Mouse (Mus musculus): ENCODE measurements at regions not wholly inside any gene's neighbourhood (a gene's known extent, or its start where the extent isn't known, plus 50 kb on each side); places are given as distances from the start of the nearest gene placed in this dataset.

DNA sequence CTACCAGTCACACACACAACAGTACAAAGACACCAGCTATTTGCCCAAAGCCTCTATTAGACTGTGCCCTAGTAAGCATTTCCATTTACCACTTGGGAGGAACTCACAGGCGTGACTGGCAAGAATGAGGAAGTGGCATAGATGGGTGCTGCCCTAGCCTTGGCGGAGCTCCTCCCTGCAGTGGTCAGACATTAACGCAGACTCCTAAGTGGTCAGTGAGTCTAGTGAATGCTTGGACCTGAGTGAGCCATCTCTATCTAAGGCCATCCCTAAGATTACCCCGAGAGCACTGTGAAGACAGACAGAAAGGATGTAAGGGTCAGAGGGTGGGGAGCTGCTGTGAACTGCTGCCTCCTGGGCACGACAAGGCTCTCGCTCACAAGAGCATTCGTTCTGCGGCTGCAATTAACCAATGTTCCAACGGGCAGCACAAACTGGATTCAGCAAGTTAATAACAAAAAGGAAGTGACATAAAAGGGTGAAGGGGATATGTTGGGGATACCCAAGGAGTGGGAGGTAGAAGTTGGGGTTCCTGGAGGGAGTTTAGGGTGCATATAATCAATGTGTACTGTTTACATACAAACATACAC is 206.0 kb upstream of the Smim15 start:
- H3K4me2 ChIP-seq = no peak overlapping the region
- no peaks in the 10 kb centered on the region for H3K27me3 ChIP-seq
- no peaks in the 10 kb centered on the region for H3K9me3 ChIP-seq
- WGBS = 67% methylated on average over 9 of the region's 9 CpGs
- H3K36me3 ChIP-seq = no peaks in the 10 kb centered on the region
- ATAC-seq (ENCODE audit: low FRiP score, low read depth) = no peak
- H3K4me3 ChIP-seq = no peak overlapping the region
- no peak overlapping the region for H3K9ac ChIP-seq
- peaks cover 43% of the 10 kb centered on the region for H3K4me1 ChIP-seq (replicated peaks)
- H3K27ac ChIP-seq (replicated peaks) = no peak overlapping the region

DNA sequence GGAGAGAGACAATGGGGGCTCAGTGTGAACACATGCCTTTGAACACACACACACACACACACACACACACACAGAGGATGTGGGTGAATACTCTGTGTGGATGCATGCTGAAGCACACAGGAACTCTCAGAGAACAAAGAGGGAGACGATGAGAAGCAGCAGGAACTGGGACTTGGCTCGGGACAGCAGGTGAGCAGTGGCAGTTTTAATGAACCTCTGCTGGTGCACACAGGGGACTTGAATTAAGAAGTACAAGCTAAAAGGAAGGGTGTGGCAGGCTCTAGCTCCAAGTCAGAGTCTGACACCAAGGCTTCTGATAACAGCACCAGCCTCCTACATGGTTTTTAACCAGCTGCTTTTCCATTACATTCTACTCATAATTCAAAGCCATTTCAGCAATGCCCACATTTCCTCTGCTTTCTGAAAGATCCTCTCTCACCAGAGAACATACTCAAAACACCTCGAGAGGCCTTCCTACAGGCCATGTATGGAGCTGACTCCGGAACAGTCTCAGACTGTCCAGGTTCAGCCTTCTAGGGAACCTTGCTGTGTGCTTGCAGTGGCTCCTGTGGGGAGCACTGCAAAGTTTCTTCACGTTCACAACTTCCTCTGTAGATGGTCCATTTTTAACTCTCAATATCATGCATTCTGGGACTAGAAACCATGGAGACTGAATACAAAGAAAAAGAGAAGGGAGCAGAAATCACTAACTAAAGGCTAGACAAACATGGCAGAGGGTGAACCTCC is 206.9 kb upstream of the Smim15 start:
- no peak overlapping the region for H3K4me3 ChIP-seq
- no peaks in the 10 kb centered on the region for H3K27me3 ChIP-seq
- H3K9me3 ChIP-seq = no peaks in the 10 kb centered on the region
- H3K4me2 ChIP-seq = no peak overlapping the region
- no peak for ATAC-seq (ENCODE audit: low FRiP score, low read depth)
- H3K4me1 ChIP-seq (replicated peaks) = peaks cover 39% of the 10 kb centered on the region
- H3K9ac ChIP-seq = no peak overlapping the region
- 0 out of 2 replicates have a peak overlapping the region, but pooled peaks have one; percentile 24 for H3K27ac ChIP-seq (replicated peaks)
- H3K36me3 ChIP-seq = no peaks in the 10 kb centered on the region
- WGBS = 30% methylated on average over 5 of the region's 5 CpGs

DNA sequence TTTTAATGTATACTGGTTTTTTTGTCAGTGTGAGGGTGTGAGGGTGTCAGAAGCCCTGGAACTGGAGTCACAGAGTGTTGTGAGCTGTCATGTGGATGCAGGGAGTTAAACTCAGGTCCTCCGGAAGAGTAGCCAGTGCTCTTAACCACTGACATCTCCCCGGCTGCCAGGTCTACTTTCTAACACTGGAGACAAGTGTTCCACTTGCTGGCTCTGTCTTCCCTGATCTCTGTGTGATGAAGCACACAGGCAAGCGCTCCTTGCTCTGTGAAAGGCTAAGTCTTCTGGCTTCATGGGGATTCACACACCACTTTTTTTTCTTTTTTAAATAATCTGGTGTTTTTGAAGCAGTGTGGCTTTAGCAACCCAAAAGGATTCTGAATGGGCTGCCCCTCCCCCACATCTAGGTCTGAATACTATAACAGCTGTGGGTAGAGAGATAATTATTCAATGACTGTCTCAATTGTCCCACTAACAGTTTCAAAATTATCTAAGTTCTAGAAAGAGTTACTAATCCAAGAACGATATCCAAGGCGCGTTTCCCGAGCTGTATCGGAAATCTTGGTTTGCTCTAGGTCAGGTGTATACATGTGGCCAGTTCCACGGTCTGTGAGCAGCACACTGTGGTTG is 208.4 kb upstream of the Smim15 start:
- Histone ChIP-seq H3K4me1 (replicated peaks) (peaks cover 53% of the 10 kb centered on the region), H3K27me3 (no peaks in the 10 kb centered on the region), H3K4me2 (no peak overlapping the region), H3K36me3 (no peaks in the 10 kb centered on the region), H3K4me3 (no peak overlapping the region), H3K9me3 (no peaks in the 10 kb centered on the region), H3K27ac (replicated peaks) (no peak overlapping the region), H3K9ac (no peak overlapping the region)
- no peak for ATAC-seq (ENCODE audit: low FRiP score, low read depth)
- 41% methylated on average over 9 of the region's 9 CpGs for WGBS

- H3K36me3 ChIP-seq = no peaks in the 10 kb centered on the region
- no peak overlapping the region for H3K9ac ChIP-seq
- H3K9me3 ChIP-seq = no peaks in the 10 kb centered on the region
- H3K27me3 ChIP-seq = no peaks in the 10 kb centered on the region
- peaks cover 51% of the 10 kb centered on the region for H3K4me1 ChIP-seq (replicated peaks)
- H3K27ac ChIP-seq (replicated peaks) = no peak overlapping the region
- H3K4me3 ChIP-seq = no peak overlapping the region
- peak; percentile 9; the same call in 1 of the 2 replicates for ATAC-seq (ENCODE audit: low FRiP score, low read depth)
- no peak overlapping the region for H3K4me2 ChIP-seq
- WGBS = 53% methylated on average over 5 of the region's 5 CpGs
Observed at GRCm38 (mm10) chr13:107831997-107832396, 212.2 kb upstream of the Smim15 start.

DNA sequence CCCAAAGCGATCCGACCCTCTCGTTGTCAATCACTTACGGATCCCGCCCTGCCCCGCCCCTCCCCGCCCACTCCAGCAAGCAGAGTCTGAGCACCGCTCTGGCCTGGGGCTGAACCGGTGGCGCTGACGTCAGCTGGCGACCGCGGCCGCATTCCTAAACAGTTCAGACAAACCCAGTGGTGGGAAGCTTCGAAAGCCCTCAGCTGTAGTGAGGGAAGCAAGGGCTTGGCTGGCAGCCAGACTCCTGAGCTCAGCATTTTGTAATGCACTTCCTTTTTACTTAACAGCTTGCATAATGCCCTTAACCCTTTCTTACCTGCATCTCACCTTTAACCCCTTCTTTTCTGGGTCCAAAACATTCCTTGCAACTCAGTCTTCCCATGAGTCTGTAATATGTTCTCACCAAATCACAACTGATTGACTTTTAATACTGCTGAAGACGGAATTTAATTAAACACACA is 213.0 kb upstream of the Smim15 start:
- Histone ChIP-seq H3K27me3 (no peaks in the 10 kb centered on the region), H3K4me3 (peak overlapping the region; percentile 27), H3K4me2 (peak overlapping the region; percentile 56), H3K9me3 (no peaks in the 10 kb centered on the region), H3K9ac (no peak overlapping the region), H3K36me3 (no peaks in the 10 kb centered on the region), H3K27ac (replicated peaks) (no peak overlapping the region), H3K4me1 (replicated peaks) (peaks cover 52% of the 10 kb centered on the region)
- WGBS = 2% methylated on average over 17 of the region's 17 CpGs
- peak; percentile 97 for ATAC-seq (ENCODE audit: low FRiP score, low read depth)

- WGBS = 49% methylated on average over 2 of the region's 2 CpGs
- H3K4me1 ChIP-seq (replicated peaks) = peaks cover 52% of the 10 kb centered on the region
- H3K9ac ChIP-seq = no peak overlapping the region
- no peaks in the 10 kb centered on the region for H3K9me3 ChIP-seq
- H3K27me3 ChIP-seq = no peaks in the 10 kb centered on the region
- H3K36me3 ChIP-seq = no peaks in the 10 kb centered on the region
- H3K4me2 ChIP-seq = no peak overlapping the region; the same call in 1 of the 2 replicates
- no peak overlapping the region for H3K27ac ChIP-seq (replicated peaks)
- no peak overlapping the region for H3K4me3 ChIP-seq
- ATAC-seq (ENCODE audit: low FRiP score, low read depth) = no peak
Observed at GRCm38 (mm10) chr13:107830281-107830680, 214.0 kb upstream of the Smim15 start.

GRCm38 (mm10) chr13:107829861-107830260 is 214.4 kb upstream of the Smim15 start:
- Histone ChIP-seq H3K36me3 (no peaks in the 10 kb centered on the region), H3K27me3 (no peaks in the 10 kb centered on the region), H3K9ac (no peak overlapping the region), H3K4me2 (no peak overlapping the region), H3K4me1 (replicated peaks) (peaks cover 50% of the 10 kb centered on the region), H3K27ac (replicated peaks) (no peak overlapping the region), H3K4me3 (no peak overlapping the region), H3K9me3 (no peaks in the 10 kb centered on the region)
- no peak for ATAC-seq (ENCODE audit: low FRiP score, low read depth)
- 93% methylated on average over 4 of the region's 4 CpGs for WGBS

- peaks cover 42% of the 10 kb centered on the region for H3K4me1 ChIP-seq (replicated peaks)
- no peaks in the 10 kb centered on the region for H3K27me3 ChIP-seq
- no peaks in the 10 kb centered on the region for H3K9me3 ChIP-seq
- no peak overlapping the region for H3K4me3 ChIP-seq
- H3K36me3 ChIP-seq = no peaks in the 10 kb centered on the region
- H3K27ac ChIP-seq (replicated peaks) = no peak overlapping the region
- H3K9ac ChIP-seq = no peak overlapping the region
- WGBS = 81% methylated on average over 4 of the region's 4 CpGs
- no peak overlapping the region for H3K4me2 ChIP-seq
- ATAC-seq (ENCODE audit: low FRiP score, low read depth) = no peak
Observed at GRCm38 (mm10) chr13:107825636-107826035, 218.6 kb upstream of the Smim15 start.

DNA sequence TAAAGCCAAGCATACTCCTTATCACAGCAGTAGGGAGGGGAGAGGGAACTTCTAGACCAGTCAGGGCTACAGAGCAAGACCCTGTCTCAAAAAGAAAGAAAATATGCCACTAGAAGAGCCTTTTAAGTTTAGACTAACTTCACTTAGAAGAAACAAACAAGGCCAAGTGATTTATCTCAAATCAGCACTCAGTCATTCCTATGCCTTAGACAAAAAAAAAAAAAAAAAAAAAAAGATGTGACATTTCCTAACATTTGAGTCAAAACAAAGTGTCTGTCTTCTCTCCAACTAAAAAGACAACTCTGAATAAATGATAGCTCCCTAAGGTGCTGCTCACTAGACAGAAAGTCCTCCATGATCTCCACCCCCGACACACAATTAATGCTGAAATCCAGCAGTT is 220.9 kb upstream of the Smim15 start:
- Histone ChIP-seq H3K9me3 (no peaks in the 10 kb centered on the region), H3K27ac (replicated peaks) (no peak overlapping the region), H3K36me3 (no peaks in the 10 kb centered on the region), H3K4me1 (replicated peaks) (peaks cover 39% of the 10 kb centered on the region), H3K27me3 (no peaks in the 10 kb centered on the region), H3K4me2 (no peak overlapping the region), H3K9ac (no peak overlapping the region), H3K4me3 (no peak overlapping the region)
- WGBS = 46% methylated on average over 1 of the region's 1 CpGs
- no peak for ATAC-seq (ENCODE audit: low FRiP score, low read depth)

DNA sequence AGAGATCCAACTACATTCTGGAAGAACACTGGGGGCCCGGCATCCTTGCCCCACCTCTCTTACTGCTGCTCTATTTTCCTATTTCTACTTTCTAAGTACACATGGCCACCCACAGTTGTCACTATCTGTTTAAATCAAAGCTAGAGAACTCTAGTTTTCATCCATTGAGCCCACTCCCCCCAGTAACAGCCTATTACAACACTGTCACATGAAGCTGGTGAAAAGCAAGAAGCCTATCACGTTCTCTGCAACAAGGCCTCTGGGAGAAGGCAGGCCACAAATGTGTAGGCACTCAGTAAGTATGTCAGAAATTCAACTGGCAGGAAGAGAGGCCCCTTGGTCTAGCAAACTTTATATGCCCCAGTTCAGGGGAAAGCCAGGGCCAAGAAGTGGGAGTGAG is 222.0 kb upstream of the Smim15 start:
- H3K27ac ChIP-seq (replicated peaks) = no peak overlapping the region
- WGBS = 65% methylated on average over 2 of the region's 2 CpGs
- H3K27me3 ChIP-seq = no peaks in the 10 kb centered on the region
- no peak overlapping the region for H3K9ac ChIP-seq
- no peak overlapping the region for H3K4me2 ChIP-seq
- H3K36me3 ChIP-seq = no peaks in the 10 kb centered on the region
- no peak overlapping the region for H3K4me3 ChIP-seq
- H3K4me1 ChIP-seq (replicated peaks) = peaks cover 29% of the 10 kb centered on the region
- no peak for ATAC-seq (ENCODE audit: low FRiP score, low read depth)
- no peaks in the 10 kb centered on the region for H3K9me3 ChIP-seq

DNA sequence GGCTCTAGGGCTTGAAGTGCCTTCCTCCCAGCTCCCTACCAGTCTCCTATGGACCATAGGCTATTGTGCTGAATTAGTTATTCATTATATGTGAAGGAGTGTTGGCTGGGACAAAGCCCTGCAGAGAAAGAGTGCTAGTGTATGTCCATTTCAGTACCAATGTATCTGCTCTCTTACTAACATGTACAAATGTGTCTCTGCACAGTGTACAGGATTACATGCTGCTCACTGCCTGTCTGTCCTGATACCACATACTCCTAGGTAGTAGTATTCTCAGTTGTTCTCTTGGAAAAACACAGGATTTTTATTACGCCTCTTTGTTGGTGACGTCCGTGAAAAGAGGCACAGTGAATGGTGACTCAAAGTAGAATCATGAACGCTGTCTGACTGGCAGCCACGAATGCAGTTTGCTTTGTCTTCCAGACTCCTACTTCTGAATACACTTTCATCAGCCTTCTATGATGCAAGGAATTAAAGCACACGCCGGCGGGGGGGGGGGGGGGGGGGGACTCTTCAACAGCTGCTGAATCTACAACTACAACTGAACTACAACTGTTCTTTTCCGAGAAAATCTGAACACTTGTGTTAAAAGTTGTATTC is 230.6 kb upstream of the Smim15 start:
- Histone ChIP-seq H3K4me2 (no peak overlapping the region), H3K36me3 (no peaks in the 10 kb centered on the region), H3K27me3 (no peaks in the 10 kb centered on the region), H3K4me1 (replicated peaks) (peaks cover 41% of the 10 kb centered on the region), H3K4me3 (no peak overlapping the region), H3K9ac (no peak overlapping the region), H3K27ac (replicated peaks) (no peak overlapping the region), H3K9me3 (no peaks in the 10 kb centered on the region)
- WGBS = 22% methylated on average over 9 of the region's 9 CpGs
- ATAC-seq (ENCODE audit: low FRiP score, low read depth) = no peak

- 44% methylated on average over 5 of the region's 5 CpGs for WGBS
- H3K27me3 ChIP-seq = no peaks in the 10 kb centered on the region
- H3K9ac ChIP-seq = no peak overlapping the region
- H3K4me3 ChIP-seq = no peak overlapping the region
- no peak for ATAC-seq (ENCODE audit: low FRiP score, low read depth)
- H3K9me3 ChIP-seq = no peaks in the 10 kb centered on the region
- peaks cover 43% of the 10 kb centered on the region for H3K4me1 ChIP-seq (replicated peaks)
- no peaks in the 10 kb centered on the region for H3K36me3 ChIP-seq
- H3K27ac ChIP-seq (replicated peaks) = no peak overlapping the region
- H3K4me2 ChIP-seq = no peak overlapping the region
Observed at GRCm38 (mm10) chr13:107812014-107812413, 232.2 kb upstream of the Smim15 start.
